Mouse (Mus musculus) forebrain, embryonic 14.5 days (tissue): ENCODE data around the gene Vmn1r229. TPM values are rescaled to one million over a fixed set of nuclear protein-coding genes. Genes with fewer than 3 reads are reported as not detected.

ENCODE experiments used
- ATAC-seq: fragments of 200-750 bp; cut with Nextera tagmentation; 2 replicates; pipeline ENCODE4 v1.8.0; 2017; ENCODE audit warnings: mild to moderate bottlenecking, moderate library complexity
- DNase-seq: peaks from one replicate; pipeline ENCODE4 v3.0.0-alpha.2; 2015; ENCODE audit warnings: low spot score
- H3K27ac ChIP-seq: fragments of 300-500 bp; sonication (generic); 2 replicates; pipeline ENCODE4 v1.5.1; 2014; ENCODE audit warnings: low read depth, mild to moderate bottlenecking, control low read depth, low read length, moderate library complexity
- H3K27me3 ChIP-seq: fragments of 300-500 bp; sonication (generic); replicated peaks from 2 replicates; pipeline ENCODE4 v1.6.1; 2014; ENCODE audit warnings: low read length, control low read depth, mixed read lengths; ENCODE audit not compliant: control insufficient read depth, insufficient read depth
- H3K36me3 ChIP-seq: fragments of 300-500 bp; sonication (generic); 2 replicates; pipeline ENCODE4 v1.6.1; 2014; ENCODE audit warnings: low read length, control low read depth; ENCODE audit not compliant: control insufficient read depth, insufficient read depth
- H3K4me1 ChIP-seq: fragments of 300-500 bp; sonication (generic); 2 replicates; pipeline ENCODE4 v1.6.1; 2014; ENCODE audit warnings: antibody characterized with exemption, low read length, control low read depth; ENCODE audit not compliant: control insufficient read depth, insufficient read depth
- H3K4me2 ChIP-seq: fragments of 300-500 bp; sonication (generic); 2 replicates; pipeline ENCODE4 v1.6.1; 2014; ENCODE audit warnings: mild to moderate bottlenecking, control low read depth, low read length
- H3K4me3 ChIP-seq: fragments of 300-500 bp; sonication (generic); 2 replicates; pipeline ENCODE4 v1.5.1; 2014; ENCODE audit warnings: low read depth, low read length, control low read depth
- H3K9ac ChIP-seq: fragments of 300-500 bp; sonication (generic); 2 replicates; pipeline ENCODE4 v1.6.1; 2014; ENCODE audit warnings: mild to moderate bottlenecking, low read length, control low read depth, moderate library complexity
- H3K9me3 ChIP-seq: fragments of 300-500 bp; sonication (generic); replicated peaks from 2 replicates; pipeline ENCODE4 v1.6.1; 2016; ENCODE audit warnings: low read length, control low read depth, mixed read lengths; ENCODE audit not compliant: control insufficient read depth
- WGBS: fragments of 180-500 bp; shearing (Covaris S2); extraction: QIAGEN DNeasy Blood & Tissue Kit; methylation state at CpG from one replicate; pipeline ENCODE4 v1.1.7; 2014; 5-methylcytosine and 5-hydroxymethylcytosine counted together
- polyA plus RNA-seq: library from polyadenylated mRNA; unstranded; fragments of >200 nt; fragmentation: Nextera tagmentation; extraction: Ambion mirVana; gene quantifications from 2 replicates; pipeline ENCODE4 v1.2.1, GENCODE M21; 2014

The Vmn1r229 gene
- not detected in 2 replicates for polyA plus RNA-seq

DNA sequence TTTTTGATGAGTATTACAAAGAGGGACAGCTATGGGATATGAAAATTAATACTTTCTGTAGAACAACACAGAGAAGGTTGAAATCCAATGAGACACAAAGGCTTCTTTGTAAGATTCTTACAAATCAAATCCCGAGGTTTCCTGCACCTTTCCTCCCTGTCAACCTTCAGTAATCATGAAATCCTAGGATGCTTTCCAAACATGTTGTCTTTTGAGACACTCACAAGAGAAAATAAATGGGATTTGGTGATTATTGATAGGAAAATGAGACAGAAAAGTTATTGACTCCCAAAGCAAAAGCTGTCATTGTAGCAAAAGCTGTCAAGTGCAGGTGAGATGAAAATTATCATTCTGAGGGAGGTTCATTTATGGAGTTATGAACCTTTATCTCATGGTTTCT is at the start of gene Vmn1r229:
Gene Vmn1r229, plus strand, starts transcription at position 301 of the 400 bp plus-strand sequence.
- WGBS, result 54% methylated on average over 1 of the region's 1 CpGs
- Histone ChIP-seq H3K4me2 (no peak within 1 kb of the TSS), H3K9me3 (peaks cover 2% of the 10 kb centered on the region; the same call in 1 of the 2 replicates), H3K27me3 (no peaks in the 10 kb centered on the region), H3K9ac (no peak within 1 kb of the TSS), H3K4me1 (no peaks in the 10 kb centered on the region), H3K4me3 (no peak within 1 kb of the TSS), H3K27ac (no peak within 1 kb of the TSS), H3K36me3 (no peaks in the 10 kb centered on the region)
- ATAC-seq (no peak), DNase-seq (no peak)

DNA sequence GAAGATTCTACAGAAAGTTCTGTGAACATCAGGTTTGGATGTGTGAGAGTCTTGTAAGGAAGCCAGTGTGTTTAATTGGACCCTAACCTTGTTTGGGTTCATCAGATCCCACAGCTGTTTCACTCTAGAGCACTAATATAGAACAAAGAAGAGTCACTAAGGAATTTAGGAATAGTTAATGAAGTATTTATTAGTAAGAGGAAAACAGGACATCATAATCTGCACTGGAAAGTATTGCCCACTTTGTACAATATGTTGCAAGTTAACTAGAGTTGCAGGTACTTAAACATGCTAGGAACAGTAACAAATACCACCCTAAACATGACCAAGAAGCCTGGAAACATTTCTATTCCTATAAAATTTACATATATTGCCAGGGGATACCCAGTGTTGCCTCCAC is 25.3 kb upstream of the Vmn1r229 start, which contains the start of gene Vmn1r228:
Gene Vmn1r228, minus strand, starts transcription at position 101 of the 400 bp plus-strand sequence.
- Histone ChIP-seq H3K4me3 (no peak within 1 kb of the TSS), H3K9me3 (peaks cover 3% of the 10 kb centered on the region; the same call in 1 of the 2 replicates), H3K4me1 (no peaks in the 10 kb centered on the region), H3K36me3 (no peaks in the 10 kb centered on the region), H3K4me2 (no peak within 1 kb of the TSS), H3K27me3 (no peaks in the 10 kb centered on the region), H3K27ac (no peak within 1 kb of the TSS), H3K9ac (no peak within 1 kb of the TSS)
- no peak for ATAC-seq
- no peak for DNase-seq

DNA sequence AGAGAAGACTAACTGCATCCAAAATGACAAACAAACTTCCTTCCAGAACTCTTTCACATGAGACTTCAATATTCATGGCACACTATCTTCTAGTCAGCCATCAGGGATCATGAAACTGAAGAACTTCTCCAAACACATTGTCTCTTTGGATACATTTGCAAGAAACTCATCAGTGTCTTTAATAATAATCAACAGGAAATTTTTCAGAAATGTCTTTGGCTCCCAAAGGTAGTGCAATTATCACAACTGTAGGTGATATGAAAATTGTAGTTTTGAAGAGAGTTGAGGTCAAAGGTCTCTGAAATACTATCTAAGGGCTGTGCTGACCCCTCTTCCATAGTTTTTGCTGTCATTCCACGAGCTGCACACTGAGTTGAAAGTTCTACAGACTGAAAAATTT is 28.8 kb downstream of the Vmn1r229 start, which contains the start of gene Vmn1r230:
Gene Vmn1r230, plus strand, starts transcription at position 301 of the 400 bp plus-strand sequence.
- no peaks in the 10 kb centered on the region for H3K36me3 ChIP-seq
- ATAC-seq, result no peak
- 6% methylated on average over 1 of the region's 1 CpGs for WGBS
- no peak within 1 kb of the TSS for H3K9ac ChIP-seq
- H3K27ac ChIP-seq, result no peak within 1 kb of the TSS
- no peak for DNase-seq
- no peaks in the 10 kb centered on the region for H3K27me3 ChIP-seq
- no peak within 1 kb of the TSS for H3K4me3 ChIP-seq
- 0 out of 2 replicates have a peak, but pooled peaks cover 3% of the 10 kb centered on the region for H3K9me3 ChIP-seq
- no peaks in the 10 kb centered on the region for H3K4me1 ChIP-seq
- no peak within 1 kb of the TSS for H3K4me2 ChIP-seq

Other genes starting within 250 kb of the Vmn1r229 start
- gene Vmn2r109, start 246.8 kb upstream of the Vmn1r229 start, polyA plus RNA-seq, result not detected in 2 replicates
- gene Vmn2r110, start 215.1 kb upstream of the Vmn1r229 start, polyA plus RNA-seq, result 0.04 TPM in 1 of 2 replicates, not detected in the other
- not detected in 2 replicates for gene Fpr-rs3, start 186.7 kb upstream of the Vmn1r229 start, polyA plus RNA-seq
- gene Vmn1r226, start 128.7 kb upstream of the Vmn1r229 start, polyA plus RNA-seq, result not detected in 2 replicates
- not detected in 2 replicates for gene Vmn1r227, start 81.7 kb upstream of the Vmn1r229 start, polyA plus RNA-seq
- not detected in 2 replicates for gene Vmn1r228, start 25.4 kb upstream of the Vmn1r229 start, polyA plus RNA-seq
- not detected in 2 replicates for gene Vmn1r230, start 28.9 kb downstream of the Vmn1r229 start, polyA plus RNA-seq
- gene Vmn1r231, start 93.5 kb downstream of the Vmn1r229 start, polyA plus RNA-seq, result not detected in 2 replicates
- gene Vmn1r232, start 108.2 kb downstream of the Vmn1r229 start, polyA plus RNA-seq, result not detected in 2 replicates
- gene Ppp2r1a, start 133.8 kb downstream of the Vmn1r229 start, polyA plus RNA-seq, result 695 and 703 TPM in 2 replicates
- gene Vmn1r233, start 184.9 kb downstream of the Vmn1r229 start, polyA plus RNA-seq, result not detected in 2 replicates
- gene Zfp160, start 197.3 kb downstream of the Vmn1r229 start, polyA plus RNA-seq, result 17.6 and 23.2 TPM in 2 replicates